In genomic region chr16:35363150-35364062, GRCm38 (mm10) we compare ENCODE assay signal across 8 mouse cellular contexts. TPM values are rescaled to one million over a fixed set of nuclear protein-coding genes. Genes with fewer than 3 reads are reported as not detected.
DNase-seq lines count a peak whose midpoint lies in the region; ATAC-seq and TF ChIP-seq lines count a peak whose summit lies in the region.

Sec22a (minus strand) TSS chr16:35363918.

- in situ Hi-C loops in Patski (cut with MboI; ENCODE audit: low pct_unique_long_range_greater_than_20kb) = no loop called here

- H3K27me3 ChIP-seq in Patski = peaks cover 3% of the 10 kb centered on the region
- no peaks in the 10 kb centered on the region for H3K27me3 ChIP-seq in hindbrain, embryonic 13.5 days

- ATAC-seq in Patski = peak; percentile 97
- ATAC-seq in hindbrain, embryonic 13.5 days (ENCODE audit: low FRiP score) = peak; percentile 100

- peak within 1 kb of the TSS; percentile 92 for H3K4me2 ChIP-seq in hindbrain, embryonic 13.5 days

- POLR2A ChIA-PET in Patski (lab: Charles Lee) = no interaction called here

- peak; percentile 64 for DNase-seq in Patski (ENCODE audit: low read depth, low spot score)
- peak; percentile 98 for DNase-seq in cerebellum, postnatal 14 days
- DNase-seq in frontal cortex, postnatal 14 days (ENCODE audit: low spot score in 2 of 2) = peak; percentile 84 to 91
- DNase-seq in layer of hippocampus, postnatal 25 days (ENCODE audit: extremely low spot score in 1 of 2, low spot score in 1 of 2) = peak; percentile 87 to 91
- peak; percentile 95 for DNase-seq in lung, postnatal 25 days (ENCODE audit: low spot score)
- DNase-seq in retina, embryonic 14.5 days (ENCODE audit: low spot score) = peak; percentile 97
- DNase-seq in thymus, postnatal 4 days = peak; percentile 95

- H3K36me3 ChIP-seq in hindbrain, embryonic 13.5 days = peaks cover 9% of the 10 kb centered on the region; the same call in 1 of the 2 replicates

- H3K9ac ChIP-seq in hindbrain, embryonic 13.5 days = peak within 1 kb of the TSS; percentile 91

- CTCF ChIA-PET in Patski (lab: Charles Lee) = interaction anchor here (0.9 to 1.6 kb wide), 5 partner anchors 8 to 177 kb away, joined by 3 to 4 read pairs (median 3); no protein-coding TSS in a partner anchor

- H3K4me3 ChIP-seq in hindbrain, embryonic 13.5 days = peak within 1 kb of the TSS; percentile 70

- no peaks in the 10 kb centered on the region for H3K9me3 ChIP-seq in hindbrain, embryonic 13.5 days

- TF ChIP-seq CTCF in Patski (IDR thresholded peaks at IDR 0.05) = no peak

- H3K4me1 ChIP-seq in hindbrain, embryonic 13.5 days (replicated peaks) = peaks cover 17% of the 10 kb centered on the region

- peak within 1 kb of the TSS; percentile 89 for H3K27ac ChIP-seq in hindbrain, embryonic 13.5 days

- under 1% methylated on average over 67 of the region's 67 CpGs for WGBS in hindbrain, embryonic 13.5 days

RNA-seq across cellular contexts. Expression of gene Sec22a, which starts in this region (rescaled TPM):
- 28.8 TPM for polyA plus RNA-seq in Patski (2021)
- polyA plus RNA-seq in hindbrain, embryonic 13.5 days (2015; fragmentation: Nextera tagmentation; extraction: Ambion mirVana) = 43.6 and 44.3 TPM in 2 replicates
- 10 to 100 TPM; 14.5 to 17.0 TPM for total RNA-seq in layer of hippocampus, postnatal 25 days (2021)

Comparison
In these comparisons a context has a peak if more than half of its experiments do, and no peak if none do; other contexts are left out.
1. Peak in every context shown above with its lines: DNase-seq, ATAC-seq, H3K4me3 ChIP-seq and H3K27ac ChIP-seq.